Mouse (Mus musculus) heart, adult 10 weeks (tissue): ENCODE results near the gene Picalm. TPM values are rescaled to one million over a fixed set of nuclear protein-coding genes. Genes with fewer than 3 reads are reported as not detected.

Source experiments
- polyA plus RNA-seq: library from polyadenylated mRNA; stranded (reverse); fragments of 350-450 nt; fragmentation: Illumina TruSeq; extraction: RNeasy Lipid Tissue Mini Kit (QIAGEN cat#74804); gene quantifications from one replicate; pipeline ENCODE4 v1.2.3, GENCODE M21; 2014; ENCODE audit warnings: low read depth, low replicate concordance

Picalm gene
- polyA plus RNA-seq, result 162 TPM

DNA sequence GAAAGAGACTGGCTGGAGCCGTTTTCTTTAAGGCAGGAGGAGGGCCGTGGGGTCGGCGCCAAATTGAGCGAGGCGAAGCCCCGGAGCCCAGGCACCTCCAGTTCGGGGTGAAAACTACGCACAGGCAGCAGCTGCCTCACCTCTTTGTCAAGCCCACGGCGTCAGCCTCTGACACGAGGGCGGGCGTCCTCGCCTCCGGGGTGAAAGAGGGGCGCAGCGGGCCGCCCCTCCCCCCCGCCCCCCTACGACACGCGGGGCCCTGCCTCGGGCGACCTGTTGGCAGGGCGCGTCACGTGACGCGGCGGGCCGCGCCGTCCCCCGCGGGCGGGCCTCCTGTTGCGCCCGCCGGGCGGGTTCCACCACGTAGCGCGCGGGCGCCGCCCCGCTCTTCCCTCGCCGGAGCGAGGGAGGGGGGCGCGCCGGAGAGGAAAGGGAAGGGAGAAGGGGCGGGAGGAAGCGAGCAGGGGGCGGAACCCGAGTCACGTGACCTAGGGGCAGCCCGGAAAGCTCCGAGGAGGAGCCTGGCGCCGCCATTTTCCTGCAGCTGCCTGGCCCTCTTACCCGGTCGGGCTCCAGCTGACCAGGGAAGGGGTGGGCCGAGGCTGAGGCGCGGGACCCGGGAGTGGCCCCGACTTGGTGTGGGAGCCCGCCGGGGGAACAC lies at the start of gene Picalm:
Gene Picalm, plus strand, starts transcription at position 482 of the 661 bp plus-strand sequence.

Other genes with a start within 250 kb of the Picalm start
- gene Ccdc81, start 226.6 kb upstream of the Picalm start, polyA plus RNA-seq, result not detected
- 61.3 TPM for gene Hikeshi, start 189.0 kb upstream of the Picalm start, polyA plus RNA-seq
- 29.9 TPM for gene Eed, start 149.2 kb upstream of the Picalm start, polyA plus RNA-seq
- gene Ccdc83, start 135.6 kb downstream of the Picalm start, polyA plus RNA-seq, result 0.34 TPM
- 5.3 TPM for gene Sytl2, start 172.0 kb downstream of the Picalm start, polyA plus RNA-seq